Mouse (Mus musculus): ENCODE measurements around the gene Sema3g.

DNA sequence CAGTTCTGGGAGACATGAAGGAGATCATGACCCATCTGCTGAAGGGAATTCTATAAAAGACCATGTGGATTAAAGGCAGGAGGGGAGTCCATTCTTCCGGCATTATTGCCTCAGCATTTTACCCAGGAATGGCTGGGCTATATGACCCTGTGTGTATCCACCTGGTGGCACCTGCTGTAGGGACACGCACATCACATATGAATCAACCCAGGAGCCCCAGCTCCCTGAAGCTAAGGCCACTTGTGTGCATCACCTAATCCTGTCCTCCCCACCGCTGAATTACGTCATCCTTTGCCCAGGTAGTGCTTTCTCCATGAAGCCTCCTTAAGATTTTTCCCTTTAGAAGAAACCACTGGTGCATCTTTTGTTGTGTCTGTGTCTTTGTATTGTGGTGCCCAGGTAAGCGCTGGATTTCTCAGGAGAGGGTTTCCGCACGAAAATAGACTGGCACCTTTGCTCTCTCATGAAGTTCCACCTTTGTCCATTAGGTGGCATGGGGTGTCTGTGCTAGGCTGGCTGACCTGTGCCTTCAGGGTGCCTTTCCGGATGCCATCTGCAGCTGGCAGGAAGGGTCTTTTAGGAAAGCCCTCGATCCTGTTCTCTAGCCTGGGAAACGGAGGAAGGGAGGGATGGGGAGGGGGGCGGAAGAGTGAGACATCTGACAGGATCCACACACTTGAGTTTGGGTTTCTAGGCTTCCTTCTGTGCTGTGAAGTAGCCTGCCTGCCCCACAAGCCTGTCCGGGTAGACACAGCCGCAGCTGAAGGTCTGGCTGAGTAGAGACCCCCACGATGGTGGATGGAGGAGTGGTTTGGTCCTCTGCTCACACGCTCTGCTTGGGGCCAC, 2.3 kb upstream of the Sema3g start:
- TF ChIP-seq CTCF (IDR thresholded peaks at IDR 0.05; ENCODE audit: extremely low read depth, insufficient read length, insufficient replicate concordance, low read depth, low read length) (peak; percentile 79; the same call in 1 of the 2 replicates), POLR2A (IDR thresholded peaks at IDR 0.05; ENCODE audit: low read depth, low read length) (no peak)

All from small intestine, adult 2 months (tissue).